9 mouse cellular contexts compared by ENCODE assay signal in the genomic region with DNA sequence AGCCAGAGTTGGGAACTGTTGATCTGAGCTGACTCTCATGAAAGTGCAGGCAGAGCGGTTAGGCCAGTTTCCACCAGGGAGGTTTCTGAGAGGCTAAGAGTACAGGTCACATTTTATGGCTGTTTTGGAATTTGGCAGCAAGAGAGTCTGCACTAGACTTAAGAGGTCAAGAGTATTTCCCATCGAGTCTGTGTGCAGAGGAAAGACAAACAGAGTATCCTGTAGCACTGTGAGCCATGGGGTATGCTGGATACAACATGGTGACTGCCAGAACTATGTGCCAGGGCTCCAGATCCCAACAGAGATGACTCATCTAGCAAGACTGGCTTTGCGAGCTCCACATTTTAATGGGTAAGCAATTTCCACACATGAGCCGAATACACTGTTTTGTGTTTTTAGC.
DNase-seq lines count a peak whose midpoint lies in the region; ATAC-seq lines count a peak whose summit lies in the region.
"Had no signal": no experiment of that assay in that cellular context is flagged by ENCODE, and none has a peak within 500 bp of the region (broad histone marks: within the 10 kb centered on the region; RNA-seq: fewer than 3 reads in every experiment).

No protein-coding gene starts in this region.

- ATAC-seq in cerebellum, adult (ENCODE audit: insufficient number of reproducible peaks, low FRiP score, low TSS enrichment): peak; percentile 75
- ATAC-seq in CD4-positive, CD25-positive, alpha-beta regulatory T cell, adult 4 months: no peak
- ATAC-seq: liver, embryonic 12.5 days had no signal

- intact Hi-C loops in gastrocnemius, postnatal 36 days (cut with DNase I): no loop called here

- no peak for DNase-seq in cerebellum, postnatal 4 days (ENCODE audit: low spot score in 2 of 2)
- DNase-seq in brain, adult 2 months (ENCODE audit: low read depth, low spot score): peak; percentile 70
- DNase-seq in gastrocnemius, postnatal 36 days: peak; percentile 30 to 35
- peak; percentile 30 to 60 for DNase-seq in lung, adult 18-20 months
- no peak for DNase-seq in thymus, postnatal 25 days
- no peak for DNase-seq in heart, postnatal 4 days

Comparison
In these comparisons a context has a peak if more than half of its experiments do, and no peak if none do; other contexts are left out.
1. DNase-seq: peak in brain, adult 2 months (single experiment), gastrocnemius, postnatal 36 days (2 of 2) and lung, adult 18-20 months (2 of 2); none in cerebellum, postnatal 4 days (0 of 2), thymus, postnatal 25 days (single experiment) and heart, postnatal 4 days (single experiment).